Mouse (Mus musculus) gastrocnemius, postnatal 14 days (tissue): ENCODE measurements around the gene Pmf1. TPM values are rescaled to one million over a fixed set of nuclear protein-coding genes. Genes with fewer than 3 reads are reported as not detected.
"Not testable (repeated sequence)": the region's sequence is repeated elsewhere in the genome, so short reads cannot be mapped to it uniquely, and the experiment has no call there.

Experiments
- DNase-seq: peaks from one replicate; pipeline ENCODE4 v3.0.0; 2021; ENCODE audit warnings: mixed read lengths
- intact Hi-C: fragments of 180-260 bp; cut with DNase I; formaldehyde crosslinking; loops from one replicate; pipeline ENCODE4 v1.15.1; 2025; ENCODE audit warnings: low total_unique reads
- total RNA-seq, 2 experiments: library from RNA; stranded (reverse); gene quantifications; 2 replicates each; pipeline ENCODE4 v1.2.3; 2021

Gene Pmf1
- total RNA-seq, 2 experiments from 2014 or later: 30.1 to 31.9 TPM

DNA sequence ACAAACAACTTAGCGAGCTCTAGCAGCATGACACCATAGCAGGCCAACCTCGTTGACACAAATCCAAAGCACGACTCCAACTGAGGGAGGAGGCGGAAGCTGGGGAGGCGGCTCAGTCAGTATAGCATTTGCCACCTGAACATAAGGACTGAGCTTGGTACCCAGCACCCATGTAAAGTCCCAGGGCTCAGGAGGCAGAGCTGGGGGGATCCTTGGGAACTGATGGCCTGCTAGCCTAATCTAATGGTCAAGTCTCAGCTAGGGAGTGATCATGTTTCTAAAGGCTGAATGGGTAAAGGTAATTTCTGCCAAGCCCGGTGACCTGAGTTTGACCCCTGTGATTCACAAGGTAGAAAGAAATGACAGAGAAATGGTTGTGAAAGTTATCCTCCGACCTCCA lies 2.6 kb downstream of the Pmf1 start:
- no peak for DNase-seq
- intact Hi-C loops: loop anchor here (2.0 to 5.0 kb wide), 2 partner anchors 61 to 115 kb away; no protein-coding TSS in a partner anchor

DNA sequence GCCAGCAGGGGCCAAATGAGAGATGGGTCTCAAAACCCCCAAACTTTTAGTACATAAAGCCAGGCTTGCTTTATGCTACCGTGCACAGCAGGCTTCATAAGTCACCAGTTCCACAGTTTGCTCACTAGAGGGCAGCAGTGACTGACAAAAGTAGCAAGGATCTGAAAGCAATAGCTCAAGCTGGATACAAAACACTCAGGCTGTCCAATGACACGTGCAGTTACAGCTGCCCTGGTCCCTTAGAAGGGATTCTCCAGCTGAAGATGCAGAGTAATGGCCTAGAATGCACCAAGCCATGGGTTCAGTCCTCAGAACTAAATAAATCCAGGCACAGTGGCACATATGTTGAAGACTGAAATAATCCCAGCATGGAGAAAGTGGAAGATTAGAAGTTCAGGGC lies 3.0 kb downstream of the Pmf1 start:
- intact Hi-C loops: loop anchor here (2.0 to 5.0 kb wide), 2 partner anchors 62 to 115 kb away; no protein-coding TSS in a partner anchor
- DNase-seq: peak; percentile 53

DNA sequence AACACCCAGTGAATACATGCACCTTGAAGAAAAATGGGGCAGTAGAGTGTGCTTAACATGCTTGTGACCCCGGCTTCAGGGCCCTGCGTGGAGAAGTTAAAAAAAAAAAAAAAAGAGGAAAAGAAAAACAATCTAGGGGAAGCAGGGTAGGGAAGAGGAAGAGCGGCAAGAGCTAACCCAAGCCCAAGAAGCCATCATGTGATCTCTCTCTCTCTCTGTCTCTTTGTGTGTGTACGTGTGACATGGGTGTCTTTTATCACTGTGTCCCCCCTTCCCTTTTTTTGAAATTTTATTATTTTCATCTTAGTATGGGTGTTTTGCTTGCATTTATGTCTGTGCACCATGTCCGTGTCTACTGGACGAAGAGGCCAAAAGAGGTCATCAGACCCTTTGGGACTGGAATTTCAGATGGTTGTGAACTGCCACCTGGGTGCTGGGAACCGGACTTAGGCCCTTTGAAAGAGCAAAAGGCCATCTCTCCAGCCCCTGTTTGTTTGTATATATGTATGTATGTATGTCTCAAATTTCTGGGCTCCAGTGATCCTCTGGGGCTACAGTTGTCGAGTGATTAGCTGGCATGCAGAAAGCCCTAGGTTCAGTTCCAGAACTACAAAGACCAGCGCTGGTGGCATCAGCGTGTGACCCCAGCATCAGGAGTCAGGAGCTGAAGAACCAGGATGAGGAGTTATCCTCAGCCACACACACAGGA lies 6.5 kb downstream of the Pmf1 start:
- DNase-seq: no peak
- intact Hi-C loops: no loop called here

DNA sequence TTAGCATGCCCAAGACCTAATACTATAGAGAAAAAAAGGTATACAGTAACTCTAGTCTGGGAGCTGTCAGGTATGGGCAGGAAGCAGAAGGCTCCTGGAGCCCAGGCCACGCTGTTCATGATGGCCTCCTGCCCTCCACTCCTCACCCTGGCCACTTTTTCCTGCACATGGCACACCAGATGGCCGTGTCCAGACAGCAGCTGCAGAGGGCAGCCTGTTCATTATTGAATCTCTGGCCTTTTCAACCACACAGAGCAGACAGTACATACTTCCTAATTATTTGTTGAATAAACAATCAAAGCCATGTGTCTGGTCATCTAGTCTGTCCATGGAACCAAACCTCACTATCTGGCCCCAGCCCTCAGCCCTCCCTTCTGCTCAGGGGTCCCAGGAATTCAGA lies 11.5 kb downstream of the Pmf1 start:
- intact Hi-C loops: no loop called here
- DNase-seq: no peak

DNA sequence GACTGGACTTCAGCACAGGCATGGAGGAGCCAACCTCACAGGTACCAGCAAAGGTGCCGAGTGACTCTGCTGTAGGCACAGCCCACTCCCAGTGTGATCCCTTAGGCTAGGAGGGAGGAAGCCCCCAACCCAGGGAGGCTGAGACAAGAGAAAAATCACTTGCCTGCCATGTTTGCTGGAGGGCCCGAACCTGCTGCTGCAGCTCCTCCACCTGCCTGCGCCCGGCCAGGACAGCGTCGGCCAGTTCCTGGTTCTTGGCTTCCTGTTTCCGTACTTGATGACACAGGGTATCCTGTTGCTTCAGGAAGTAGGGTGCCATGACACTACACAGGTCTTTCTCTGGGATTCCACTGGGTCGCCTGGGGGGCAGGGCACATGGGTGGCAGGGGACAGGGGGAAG lies 14.4 kb downstream of the Pmf1 start:
- intact Hi-C loops: no loop called here

DNA sequence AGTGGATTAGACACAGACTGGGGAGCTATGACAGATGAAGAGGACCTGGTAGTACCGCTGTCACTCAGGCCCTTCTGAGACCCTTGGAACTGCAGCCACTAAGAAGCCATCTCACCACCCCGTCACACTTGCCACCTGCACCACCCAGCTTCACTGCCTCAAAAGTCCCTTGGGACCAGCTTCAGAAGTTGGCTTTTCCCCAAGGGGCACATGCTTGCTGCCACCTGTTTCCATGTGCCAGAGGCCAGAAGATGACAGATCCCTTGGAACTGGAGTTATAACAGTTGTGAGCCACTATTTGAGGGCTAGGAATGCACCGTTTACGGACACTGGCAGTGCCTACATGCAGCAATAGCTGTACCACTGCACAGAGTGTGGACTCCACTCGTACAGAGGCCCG lies 14.8 kb downstream of the Pmf1 start:
- intact Hi-C loops: no loop called here
- DNase-seq: no peak

More for the DNA sequence above, 14.4 kb downstream of the Pmf1 start:
- no peak for DNase-seq

DNA sequence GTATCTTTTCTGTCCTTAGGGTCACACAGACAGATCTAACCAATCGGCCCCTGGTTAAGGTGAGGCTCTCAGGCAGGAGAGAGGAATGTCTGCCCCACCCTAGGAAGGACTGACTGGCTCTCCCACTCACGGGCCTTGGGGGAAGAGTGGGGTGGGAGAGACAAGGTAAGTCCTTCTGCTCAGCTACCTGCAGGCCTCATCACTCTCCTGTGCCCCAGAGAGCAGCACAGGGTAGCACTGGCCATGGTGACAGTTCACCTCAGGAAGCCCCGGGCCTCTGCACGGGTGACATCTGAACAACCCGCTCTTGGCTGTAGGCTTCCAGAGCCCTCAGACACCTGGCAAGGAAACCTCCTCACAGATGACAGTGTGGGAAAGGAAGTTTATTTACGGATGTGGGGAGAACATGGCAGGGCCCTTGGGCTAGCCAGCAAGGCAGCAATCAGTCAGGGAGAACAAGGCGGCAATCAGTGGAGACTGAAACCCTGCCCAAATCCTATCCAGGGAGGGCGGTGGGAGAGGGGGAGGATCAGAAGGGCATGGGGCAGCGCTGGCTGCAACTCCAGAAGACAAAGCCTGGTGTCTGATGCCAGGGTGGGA lies 16.3 kb downstream of the Pmf1 start:
- no peak for DNase-seq
- intact Hi-C loops: no loop called here

DNA sequence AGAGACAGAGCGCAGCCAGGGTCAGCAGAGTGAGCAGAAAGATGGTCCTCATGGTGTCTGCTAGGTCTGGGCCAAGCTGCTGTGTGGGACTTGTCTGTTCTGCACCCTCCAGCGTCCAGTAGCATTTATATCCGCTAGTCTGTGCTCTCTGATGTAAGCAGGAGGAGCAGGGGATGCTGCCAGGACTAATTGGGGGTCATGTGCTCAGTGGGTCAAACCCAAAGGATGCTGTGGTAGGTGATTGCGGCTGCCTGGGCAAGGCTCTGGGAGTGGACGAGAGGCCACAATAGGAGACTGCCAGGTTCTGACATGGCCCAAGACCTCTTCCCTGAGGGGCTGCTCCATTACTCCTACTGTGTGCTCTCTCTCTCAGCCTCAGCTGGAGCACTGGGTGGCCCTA lies 25.8 kb downstream of the Pmf1 start, which contains the start of gene Bglap:
Bglap (minus strand) TSS at position 101 of the 400 bp plus-strand sequence.
- no peak for DNase-seq
- intact Hi-C loops: no loop called here

DNA sequence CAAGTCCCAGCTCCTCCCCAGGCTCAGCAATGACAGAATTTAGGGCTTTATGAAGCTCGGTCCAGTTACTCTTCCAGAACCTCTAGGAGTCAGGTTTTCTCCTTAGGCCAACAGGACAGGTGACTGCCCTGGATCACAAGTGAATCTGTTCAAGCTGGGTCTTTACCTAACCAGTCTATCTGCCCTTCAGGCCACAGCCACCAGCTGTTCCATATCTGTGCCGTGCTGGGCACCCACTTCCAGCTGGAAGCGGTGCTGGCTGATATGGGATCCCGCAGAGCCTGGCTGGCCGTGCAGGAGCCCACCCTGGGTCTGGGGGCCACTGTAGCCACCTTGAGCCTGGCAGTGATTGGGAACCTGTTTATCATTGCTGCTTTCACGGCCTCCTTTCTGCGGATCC lies 27.7 kb downstream of the Pmf1 start:
- DNase-seq, intact Hi-C loops: not testable (repeated sequence)

DNA sequence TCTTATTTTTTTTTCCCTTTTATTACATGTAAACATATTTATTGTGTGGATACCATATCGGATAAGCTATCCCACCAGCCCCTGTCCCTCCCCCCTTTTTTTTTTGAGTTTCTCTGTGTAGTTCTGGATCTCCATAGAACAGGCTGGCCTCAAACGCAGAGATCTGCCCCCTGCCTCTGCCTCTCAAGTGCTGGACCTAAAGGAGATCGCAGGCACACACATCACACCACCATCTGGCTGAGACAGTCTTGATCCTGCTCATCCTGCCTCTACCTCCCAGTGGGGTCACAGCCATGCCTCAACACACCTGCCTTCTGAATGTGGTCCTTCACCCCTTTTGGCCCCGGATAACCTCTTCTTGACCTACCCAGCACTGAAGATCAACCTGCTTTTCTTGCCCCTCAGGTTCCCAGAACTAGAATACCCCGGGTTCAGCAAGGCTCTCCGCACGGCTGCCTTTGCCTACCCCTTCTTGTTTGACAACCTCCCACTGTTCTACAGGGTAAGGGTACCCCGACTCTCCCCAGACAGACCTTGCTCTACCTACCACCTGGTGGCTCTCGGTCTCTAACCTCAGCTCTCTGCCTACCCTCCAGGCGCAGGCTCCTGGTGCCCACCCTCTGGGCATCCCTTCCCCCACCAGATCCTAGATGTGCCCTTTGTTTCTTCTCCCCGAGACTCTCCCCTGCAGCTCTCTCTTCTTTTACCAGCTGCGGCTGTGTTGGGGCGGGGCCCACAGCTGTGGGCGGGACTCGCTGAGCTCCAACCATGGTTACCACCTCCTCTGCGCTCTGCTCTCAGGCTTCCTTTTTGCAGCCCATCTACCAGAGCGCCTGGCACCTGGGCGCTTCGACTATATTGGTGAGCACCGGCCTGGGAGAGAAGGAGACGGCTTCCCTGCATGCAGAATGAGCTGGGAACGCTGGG lies 28.5 kb downstream of the Pmf1 start:
- DNase-seq, intact Hi-C loops: not testable (repeated sequence)

DNA sequence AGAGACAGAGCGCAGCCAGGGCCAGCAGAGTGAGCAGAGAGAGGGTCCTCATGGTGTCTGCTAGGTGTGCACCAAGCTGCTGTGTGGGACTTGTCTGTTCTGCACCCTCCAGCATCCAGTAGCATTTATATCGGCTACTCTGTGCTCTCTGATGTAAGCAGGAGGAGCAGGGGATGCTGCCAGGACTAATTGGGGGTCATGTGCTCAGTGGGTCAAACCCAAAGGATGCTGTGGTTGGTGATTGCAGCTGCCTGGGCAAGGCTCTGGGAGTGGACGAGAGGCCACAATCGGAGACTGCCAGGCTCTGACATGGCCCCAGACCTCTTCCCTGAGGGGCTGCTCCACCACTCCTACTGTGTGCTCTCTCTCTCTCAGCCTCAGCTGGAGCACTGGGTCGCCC lies 31.5 kb downstream of the Pmf1 start, which contains the start of gene Bglap2:
Bglap2 (minus strand) TSS at position 101 of the 400 bp plus-strand sequence.
- DNase-seq, intact Hi-C loops: not testable (repeated sequence)

DNA sequence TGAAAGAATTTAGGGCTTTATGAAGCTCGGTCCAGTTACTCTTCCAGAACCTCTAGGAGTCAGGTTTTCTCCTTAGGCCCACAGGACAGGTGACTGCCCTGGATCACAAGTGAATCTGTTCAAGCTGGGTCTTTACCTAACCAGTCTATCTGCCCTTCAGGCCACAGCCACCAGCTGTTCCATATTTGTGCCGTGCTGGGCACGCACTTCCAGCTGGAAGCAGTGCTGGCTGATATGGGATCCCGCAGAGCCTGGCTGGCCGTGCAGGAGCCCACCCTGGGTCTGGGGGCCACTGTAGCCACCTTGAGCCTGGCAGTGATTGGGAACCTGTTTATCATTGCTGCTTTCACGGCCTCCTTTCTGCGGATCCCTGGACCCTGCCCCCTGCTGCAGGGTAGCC lies 33.5 kb downstream of the Pmf1 start:
- DNase-seq, intact Hi-C loops: not testable (repeated sequence)

DNA sequence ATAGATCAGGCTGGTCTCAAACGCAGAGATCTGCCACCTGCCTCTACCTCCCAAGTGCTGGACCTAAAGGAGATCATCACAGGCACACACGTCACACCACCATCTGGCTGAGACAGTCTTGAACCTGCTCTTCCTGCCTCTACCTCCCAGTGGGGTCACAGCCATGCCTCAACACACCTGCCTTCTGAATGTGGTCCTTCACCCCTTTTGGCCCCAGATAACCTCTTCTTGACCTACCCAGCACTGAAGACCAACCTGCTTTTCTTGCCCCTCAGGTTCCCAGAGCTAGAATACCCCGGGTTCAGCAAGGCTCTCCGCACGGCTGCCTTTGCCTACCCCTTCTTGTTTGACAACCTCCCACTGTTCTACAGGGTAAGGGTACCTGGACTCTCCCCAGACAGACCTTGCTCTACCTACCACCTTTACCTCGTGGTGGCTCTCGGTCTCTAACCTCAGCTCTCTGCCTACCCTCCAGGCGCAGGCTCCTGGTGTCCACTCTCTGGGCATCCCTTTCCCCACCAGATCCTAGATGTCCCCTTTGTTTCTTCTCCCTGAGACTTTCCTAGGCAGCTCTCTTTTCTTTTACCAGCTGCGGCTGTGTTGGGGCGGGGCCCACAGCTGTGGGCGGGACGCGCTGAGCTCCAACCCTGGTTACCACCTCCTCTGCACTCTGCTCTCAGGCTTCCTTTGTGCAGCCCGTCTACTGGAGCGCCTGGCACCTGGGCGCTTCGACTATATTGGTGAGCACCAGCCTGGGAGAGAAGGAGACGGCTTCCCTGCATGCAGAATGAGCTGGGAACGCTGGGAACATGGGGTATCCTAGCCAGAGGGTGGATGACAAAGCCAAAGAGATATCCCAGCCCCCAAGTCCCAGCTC lies 34.1 kb downstream of the Pmf1 start:
- intact Hi-C loops, DNase-seq: not testable (repeated sequence)

DNA sequence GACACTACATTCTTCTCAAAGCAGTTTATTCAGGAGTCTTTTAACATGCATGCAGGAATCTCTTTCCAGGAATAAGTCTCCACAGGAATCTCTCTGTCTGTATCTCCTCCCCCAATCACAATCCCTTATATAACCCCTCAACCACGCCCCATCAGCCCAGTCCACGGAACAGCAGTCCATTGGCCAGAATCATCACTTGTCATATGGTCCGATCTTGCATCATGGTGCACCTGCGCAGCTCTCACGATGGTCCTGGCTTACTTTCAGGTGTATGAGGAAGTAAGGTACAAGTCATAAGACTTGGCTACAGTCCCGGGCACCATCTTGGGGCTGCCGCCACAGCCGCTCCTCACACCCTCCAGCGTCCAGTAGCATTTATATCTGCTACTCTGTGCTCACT lies 37.5 kb downstream of the Pmf1 start, which contains the start of gene Bglap3:
Bglap3 (minus strand) TSS at position 101 of the 400 bp plus-strand sequence.
- intact Hi-C loops, DNase-seq: not testable (repeated sequence)

DNA sequence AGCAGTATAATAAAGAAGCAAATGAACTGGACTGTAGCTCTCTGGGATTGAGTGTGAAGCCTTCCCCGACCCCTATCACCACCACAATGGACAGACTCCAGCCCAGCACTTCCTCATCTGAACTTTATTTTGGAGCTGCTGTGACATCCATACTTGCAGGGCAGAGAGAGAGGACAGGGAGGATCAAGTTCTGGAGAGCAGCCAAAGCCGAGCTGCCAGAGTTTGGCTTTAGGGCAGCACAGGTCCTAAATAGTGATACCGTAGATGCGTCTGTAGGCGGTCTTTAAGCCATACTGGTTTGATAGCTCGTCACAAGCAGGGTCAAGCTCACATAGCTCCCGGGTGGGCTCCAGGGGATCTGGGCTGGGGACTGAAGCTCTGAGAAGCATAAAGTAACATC lies 41.6 kb downstream of the Pmf1 start:
- intact Hi-C loops: not testable (repeated sequence)
- peak; percentile 48 for DNase-seq

DNA sequence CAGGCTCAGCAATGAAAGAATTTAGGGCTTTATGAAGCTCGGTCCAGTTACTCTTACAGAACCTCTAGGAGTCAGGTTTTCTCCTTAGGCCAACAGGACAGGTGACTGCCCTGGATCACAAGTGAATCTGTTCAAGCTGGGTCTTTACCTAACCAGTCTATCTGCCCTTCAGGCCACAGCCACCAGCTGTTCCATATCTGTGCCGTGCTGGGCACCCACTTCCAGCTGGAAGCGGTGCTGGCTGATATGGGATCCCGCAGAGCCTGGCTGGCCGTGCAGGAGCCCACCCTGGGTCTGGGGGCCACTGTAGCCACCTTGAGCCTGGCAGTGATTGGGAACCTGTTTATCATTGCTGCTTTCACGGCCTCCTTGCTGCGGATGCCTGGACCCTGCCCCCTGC lies 42.6 kb downstream of the Pmf1 start:
- DNase-seq, intact Hi-C loops: not testable (repeated sequence)

DNA sequence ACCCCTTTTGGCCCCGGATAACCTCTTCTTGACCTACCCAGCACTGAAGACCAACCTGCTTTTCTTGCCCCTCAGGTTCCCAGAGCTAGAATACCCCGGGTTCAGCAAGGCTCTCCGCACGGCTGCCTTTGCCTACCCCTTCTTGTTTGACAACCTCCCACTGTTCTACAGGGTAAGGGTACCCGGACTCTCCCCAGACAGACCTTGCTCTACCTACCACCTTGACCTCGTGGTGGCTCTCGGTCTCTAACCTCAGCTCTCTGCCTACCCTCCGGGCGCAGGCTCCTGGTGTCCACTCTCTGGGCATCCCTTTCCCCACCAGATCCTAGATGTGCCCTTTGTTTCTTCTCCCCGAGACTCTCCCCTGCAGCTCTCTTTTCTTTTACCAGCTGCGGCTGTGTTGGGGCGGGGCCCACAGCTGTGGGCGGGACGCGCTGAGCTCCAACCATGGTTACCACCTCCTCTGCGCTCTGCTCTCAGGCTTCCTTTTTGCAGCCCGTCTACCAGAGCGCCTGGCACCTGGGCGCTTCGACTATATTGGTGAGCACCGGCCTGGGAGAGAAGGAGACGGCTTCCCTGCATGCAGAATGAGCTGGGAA lies 43.2 kb downstream of the Pmf1 start:
- peak; percentile 44 for DNase-seq
- intact Hi-C loops: not testable (repeated sequence)

DNA sequence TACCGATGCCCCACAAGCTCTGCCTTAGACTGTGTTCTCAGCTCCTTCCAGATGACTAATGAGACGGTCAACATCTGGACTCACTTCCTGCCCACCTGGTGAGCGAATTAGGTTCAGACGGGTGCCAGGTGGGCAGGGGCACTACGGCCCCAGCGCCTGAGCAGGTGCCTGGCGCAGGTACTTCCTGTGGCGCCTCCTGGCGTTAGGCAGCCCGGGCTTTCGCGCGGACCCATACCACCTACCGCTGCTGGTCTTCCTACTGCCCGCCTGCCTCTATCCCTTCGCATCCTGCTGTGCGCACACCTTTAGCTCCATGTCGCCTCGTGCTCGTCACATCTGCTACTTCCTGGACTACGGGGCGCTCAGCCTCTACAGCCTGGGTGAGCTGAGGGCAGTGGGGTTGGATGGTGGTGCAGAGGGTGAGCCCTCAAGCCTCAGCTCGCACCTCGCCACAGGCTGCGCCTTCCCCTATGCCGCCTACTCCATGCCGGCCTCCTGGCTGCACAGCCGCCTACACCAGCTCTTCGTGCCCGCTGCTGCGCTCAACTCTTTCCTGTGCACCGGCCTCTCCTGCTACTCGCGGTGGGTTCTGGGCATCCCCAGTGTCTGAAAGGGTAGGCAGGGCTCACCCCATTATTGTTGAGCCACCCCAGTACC lies 44.3 kb downstream of the Pmf1 start:
- intact Hi-C loops: no loop called here
- no peak for DNase-seq
